Mouse (Mus musculus) forebrain, embryonic 14.5 days (tissue): Measurements from ENCODE around the gene Podnl1. TPM values are rescaled to one million over a fixed set of nuclear protein-coding genes. Genes with fewer than 3 reads are reported as not detected.

ENCODE experiments used
- ATAC-seq: fragments of 200-750 bp; cut with Nextera tagmentation; 2 replicates; pipeline ENCODE4 v1.8.0; 2017; ENCODE audit warnings: mild to moderate bottlenecking, moderate library complexity
- DNase-seq: peaks from one replicate; pipeline ENCODE4 v3.0.0-alpha.2; 2015; ENCODE audit warnings: low spot score
- H3K27ac ChIP-seq: fragments of 300-500 bp; sonication (generic); 2 replicates; pipeline ENCODE4 v1.5.1; 2014; ENCODE audit warnings: low read depth, mild to moderate bottlenecking, control low read depth, low read length, moderate library complexity
- H3K27me3 ChIP-seq: fragments of 300-500 bp; sonication (generic); replicated peaks from 2 replicates; pipeline ENCODE4 v1.6.1; 2014; ENCODE audit warnings: low read length, control low read depth, mixed read lengths; ENCODE audit not compliant: control insufficient read depth, insufficient read depth
- H3K36me3 ChIP-seq: fragments of 300-500 bp; sonication (generic); 2 replicates; pipeline ENCODE4 v1.6.1; 2014; ENCODE audit warnings: low read length, control low read depth; ENCODE audit not compliant: control insufficient read depth, insufficient read depth
- H3K4me1 ChIP-seq: fragments of 300-500 bp; sonication (generic); 2 replicates; pipeline ENCODE4 v1.6.1; 2014; ENCODE audit warnings: antibody characterized with exemption, low read length, control low read depth; ENCODE audit not compliant: control insufficient read depth, insufficient read depth
- H3K4me2 ChIP-seq: fragments of 300-500 bp; sonication (generic); 2 replicates; pipeline ENCODE4 v1.6.1; 2014; ENCODE audit warnings: mild to moderate bottlenecking, control low read depth, low read length
- H3K4me3 ChIP-seq: fragments of 300-500 bp; sonication (generic); 2 replicates; pipeline ENCODE4 v1.5.1; 2014; ENCODE audit warnings: low read depth, low read length, control low read depth
- H3K9ac ChIP-seq: fragments of 300-500 bp; sonication (generic); 2 replicates; pipeline ENCODE4 v1.6.1; 2014; ENCODE audit warnings: mild to moderate bottlenecking, low read length, control low read depth, moderate library complexity
- H3K9me3 ChIP-seq: fragments of 300-500 bp; sonication (generic); replicated peaks from 2 replicates; pipeline ENCODE4 v1.6.1; 2016; ENCODE audit warnings: low read length, control low read depth, mixed read lengths; ENCODE audit not compliant: control insufficient read depth
- WGBS: fragments of 180-500 bp; shearing (Covaris S2); extraction: QIAGEN DNeasy Blood & Tissue Kit; methylation state at CpG from one replicate; pipeline ENCODE4 v1.1.7; 2014; 5-methylcytosine and 5-hydroxymethylcytosine counted together
- polyA plus RNA-seq: library from polyadenylated mRNA; unstranded; fragments of >200 nt; fragmentation: Nextera tagmentation; extraction: Ambion mirVana; gene quantifications from 2 replicates; pipeline ENCODE4 v1.2.1, GENCODE M21; 2014

The Podnl1 gene
- polyA plus RNA-seq, 1 experiment from 2014 or later, result 0.23 TPM

GRCm38 (mm10) chr8:84106216-84107040 is 19.4 kb upstream of the Podnl1 start:
- Histone ChIP-seq H3K4me2 (no peak overlapping the region), H3K4me3 (no peak overlapping the region), H3K4me1 (peaks cover 14% of the 10 kb centered on the region), H3K27me3 (no peaks in the 10 kb centered on the region), H3K9ac (no peak overlapping the region), H3K27ac (no peak overlapping the region), H3K9me3 (no peaks in the 10 kb centered on the region), H3K36me3 (peaks cover 14% of the 10 kb centered on the region)
- ATAC-seq (no peak), DNase-seq (no peak)
- 96% methylated on average over 6 of the region's 6 CpGs for WGBS

GRCm38 (mm10) chr8:84115646-84116045 is 10.1 kb upstream of the Podnl1 start:
- Histone ChIP-seq H3K27me3 (no peaks in the 10 kb centered on the region), H3K4me2 (no peak overlapping the region), H3K36me3 (no peaks in the 10 kb centered on the region), H3K9me3 (no peaks in the 10 kb centered on the region), H3K4me3 (no peak overlapping the region), H3K27ac (no peak overlapping the region), H3K9ac (no peak overlapping the region), H3K4me1 (no peaks in the 10 kb centered on the region)
- WGBS, result 81% methylated on average over 6 of the region's 6 CpGs
- DNase-seq, result no peak
- ATAC-seq, result no peak

- 86% methylated on average over 3 of the region's 3 CpGs for WGBS
Measured at GRCm38 (mm10) chr8:84122151-84122550, 3.6 kb upstream of the Podnl1 start.

GRCm38 (mm10) chr8:84126742-84127141 is 953 bp downstream of the Podnl1 start:
- H3K27ac ChIP-seq, result no peak overlapping the region
- ATAC-seq, result no peak
- 0 out of 2 replicates have a peak, but pooled peaks cover 4% of the 10 kb centered on the region for H3K36me3 ChIP-seq
- 83% methylated on average over 2 of the region's 2 CpGs for WGBS
- DNase-seq, result no peak
- H3K27me3 ChIP-seq, result no peaks in the 10 kb centered on the region
- no peaks in the 10 kb centered on the region for H3K4me1 ChIP-seq
- H3K4me3 ChIP-seq, result no peak overlapping the region
- no peak overlapping the region for H3K9ac ChIP-seq
- H3K4me2 ChIP-seq, result no peak overlapping the region
- H3K9me3 ChIP-seq, result no peaks in the 10 kb centered on the region

More at GRCm38 (mm10) chr8:84122151-84122550, 3.6 kb upstream of the Podnl1 start:
- Histone ChIP-seq H3K9me3 (no peaks in the 10 kb centered on the region), H3K36me3 (no peaks in the 10 kb centered on the region), H3K4me3 (no peak overlapping the region), H3K9ac (no peak overlapping the region), H3K27me3 (no peaks in the 10 kb centered on the region), H3K4me1 (no peaks in the 10 kb centered on the region), H3K27ac (no peak overlapping the region), H3K4me2 (no peak overlapping the region)
- no peak for ATAC-seq
- DNase-seq, result no peak

GRCm38 (mm10) chr8:84127202-84127901 is 1.6 kb downstream of the Podnl1 start:
- ATAC-seq (no peak), DNase-seq (no peak)
- Histone ChIP-seq H3K9me3 (no peaks in the 10 kb centered on the region), H3K27me3 (no peaks in the 10 kb centered on the region), H3K36me3 (peaks cover 9% of the 10 kb centered on the region; the same call in 1 of the 2 replicates), H3K27ac (no peak overlapping the region), H3K4me3 (no peak overlapping the region), H3K9ac (no peak overlapping the region), H3K4me1 (no peaks in the 10 kb centered on the region), H3K4me2 (no peak overlapping the region)
- WGBS, result 76% methylated on average over 17 of the region's 17 CpGs

GRCm38 (mm10) chr8:84128277-84128676 is 2.5 kb downstream of the Podnl1 start:
- Histone ChIP-seq H3K4me2 (no peak overlapping the region), H3K9ac (no peak overlapping the region), H3K27ac (no peak overlapping the region), H3K4me3 (no peak overlapping the region), H3K36me3 (peaks cover 19% of the 10 kb centered on the region), H3K9me3 (no peaks in the 10 kb centered on the region), H3K4me1 (no peaks in the 10 kb centered on the region), H3K27me3 (no peaks in the 10 kb centered on the region)
- WGBS, result 71% methylated on average over 8 of the region's 8 CpGs
- DNase-seq, result no peak
- ATAC-seq, result no peak; the same call in 1 of the 2 replicates

GRCm38 (mm10) chr8:84130806-84131205 is 5.0 kb downstream of the Podnl1 start:
- ATAC-seq, result no peak
- Histone ChIP-seq H3K9ac (peak overlapping the region; percentile 46; the same call in 1 of the 2 replicates), H3K4me1 (no peaks in the 10 kb centered on the region), H3K36me3 (peaks cover 44% of the 10 kb centered on the region), H3K9me3 (no peaks in the 10 kb centered on the region), H3K4me2 (no peak overlapping the region), H3K27me3 (no peaks in the 10 kb centered on the region), H3K27ac (no peak overlapping the region), H3K4me3 (no peak overlapping the region)
- no peak for DNase-seq
- 49% methylated on average over 30 of the region's 30 CpGs for WGBS

- Histone ChIP-seq H3K4me3 (no peak overlapping the region), H3K27ac (no peak overlapping the region), H3K27me3 (no peaks in the 10 kb centered on the region), H3K9ac (no peak overlapping the region), H3K9me3 (no peaks in the 10 kb centered on the region), H3K4me1 (no peaks in the 10 kb centered on the region), H3K4me2 (no peak overlapping the region), H3K36me3 (peaks cover 58% of the 10 kb centered on the region)
- no peak for ATAC-seq
- no peak for DNase-seq
- 88% methylated on average over 8 of the region's 8 CpGs for WGBS
Measured at GRCm38 (mm10) chr8:84132225-84132624, 6.4 kb downstream of the Podnl1 start.

GRCm38 (mm10) chr8:84137848-84138247 is 12.1 kb downstream of the Podnl1 start:
- no peaks in the 10 kb centered on the region for H3K4me1 ChIP-seq
- no peak overlapping the region for H3K4me3 ChIP-seq
- no peaks in the 10 kb centered on the region for H3K9me3 ChIP-seq
- H3K27ac ChIP-seq, result no peak overlapping the region
- DNase-seq, result no peak
- no peaks in the 10 kb centered on the region for H3K27me3 ChIP-seq
- no peak overlapping the region for H3K9ac ChIP-seq
- no peak for ATAC-seq
- H3K36me3 ChIP-seq, result peaks cover 98% of the 10 kb centered on the region
- H3K4me2 ChIP-seq, result no peak overlapping the region
- 92% methylated on average over 3 of the region's 3 CpGs for WGBS
